Comparison of ENCODE assay signal across 7 mouse cellular contexts in the genomic region with DNA sequence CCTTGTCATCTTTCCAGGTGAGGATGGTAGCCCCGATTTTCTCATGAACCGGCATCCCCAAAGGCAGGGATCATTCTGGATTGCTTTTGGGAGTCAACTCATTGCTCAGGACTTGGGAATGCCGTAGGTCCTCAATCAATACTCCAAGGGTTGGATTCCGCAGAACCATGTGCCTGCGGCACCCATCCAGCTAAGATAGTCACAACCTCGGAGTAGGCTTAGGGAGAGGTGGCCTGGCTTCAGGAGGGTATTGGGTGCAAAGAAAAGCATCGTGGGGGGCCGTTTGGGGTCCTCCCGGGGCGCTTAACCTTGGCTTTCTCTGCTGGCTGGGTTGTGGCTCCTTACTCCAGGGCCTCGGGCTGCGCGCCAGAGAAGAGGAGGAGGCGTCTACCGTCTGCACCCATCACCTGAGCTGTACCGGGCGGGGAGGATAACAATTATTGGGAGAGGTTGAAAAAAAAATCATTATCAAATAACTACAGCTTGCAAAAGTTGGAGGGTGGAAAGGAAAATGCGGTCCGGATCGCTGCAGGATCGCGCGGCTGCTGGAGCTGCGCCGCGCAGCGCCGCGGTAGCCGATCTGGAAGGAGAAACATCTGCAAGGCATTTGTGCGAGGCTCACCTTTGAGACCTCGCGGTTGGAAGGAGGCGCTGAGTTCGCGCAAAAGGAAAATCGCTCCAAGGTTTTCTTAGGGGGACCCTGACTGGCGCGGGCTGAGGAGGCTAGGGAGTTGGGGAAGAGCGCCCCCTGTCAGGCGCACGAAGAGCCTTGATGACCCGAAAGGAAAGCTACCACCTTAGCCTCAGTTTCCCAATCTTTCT. TPM values are rescaled to one million over a fixed set of nuclear protein-coding genes. Genes with fewer than 3 reads are reported as not detected.
A peak's percentile ranks its signal among the peaks of the same experiment; 100 is the strongest.
DNase-seq lines count a peak whose midpoint lies in the region; ATAC-seq lines count a peak whose summit lies in the region.

No protein-coding gene starts in this region.

- peak; percentile 66; the same call in 1 of the 2 replicates for ATAC-seq in limb, embryonic 13.5 days (ENCODE audit: low FRiP score, low read depth)
- ATAC-seq in midbrain, embryonic 15.5 days (replicated peaks), result 0 out of 2 replicates have a peak, but pooled peaks have one; percentile 37

- H3K9ac ChIP-seq in limb, embryonic 13.5 days, result peak overlapping the region; percentile 50; the same call in 1 of the 2 replicates
- peak overlapping the region; percentile 24; the same call in 1 of the 2 replicates for H3K9ac ChIP-seq in midbrain, embryonic 15.5 days

- peaks cover 31% of the 10 kb centered on the region for H3K4me1 ChIP-seq in limb, embryonic 13.5 days
- H3K4me1 ChIP-seq in midbrain, embryonic 15.5 days, result peaks cover 21% of the 10 kb centered on the region

- H3K36me3 ChIP-seq in limb, embryonic 13.5 days, result no peaks in the 10 kb centered on the region
- no peaks in the 10 kb centered on the region for H3K36me3 ChIP-seq in midbrain, embryonic 15.5 days (replicated peaks)

- peak overlapping the region; percentile 75 for H3K4me2 ChIP-seq in limb, embryonic 13.5 days (replicated peaks)
- H3K4me2 ChIP-seq in midbrain, embryonic 15.5 days, result peak overlapping the region; percentile 84

- DNase-seq in adrenal gland, postnatal 10 days, result peak; percentile 84
- DNase-seq in embryo, embryonic 9.5 days (ENCODE audit: extremely low spot score), result peak; percentile 85
- DNase-seq in heart, adult 11 months, result peak; percentile 94
- DNase-seq in kidney, adult 11 months, result peak; percentile 78
- DNase-seq in spleen, adult 18-20 months, result peak; percentile 52 to 79

- peak overlapping the region; percentile 39 for H3K4me3 ChIP-seq in limb, embryonic 13.5 days
- peak overlapping the region; percentile 44 for H3K4me3 ChIP-seq in midbrain, embryonic 15.5 days

- 2% methylated on average over 43 of the region's 43 CpGs for WGBS in limb, embryonic 13.5 days
- WGBS in midbrain, embryonic 15.5 days, result 2% methylated on average over 43 of the region's 43 CpGs

- peaks cover 75% of the 10 kb centered on the region for H3K27me3 ChIP-seq in limb, embryonic 13.5 days
- peaks cover 29% of the 10 kb centered on the region for H3K27me3 ChIP-seq in midbrain, embryonic 15.5 days (replicated peaks)

- H3K9me3 ChIP-seq in limb, embryonic 13.5 days, result no peaks in the 10 kb centered on the region
- no peaks in the 10 kb centered on the region for H3K9me3 ChIP-seq in midbrain, embryonic 15.5 days

- H3K27ac ChIP-seq in limb, embryonic 13.5 days, result no peak overlapping the region
- H3K27ac ChIP-seq in midbrain, embryonic 15.5 days, result no peak overlapping the region

RNA-seq across cellular contexts. Expression of a gene that starts 55.6 kb away (rescaled TPM):
- 10 to 100 TPM; 79.1 to 95.4 TPM for total RNA-seq in adrenal gland, postnatal 10 days (2021)
- 80.8 and 83.7 TPM in 2 replicates for polyA plus RNA-seq in limb, embryonic 13.5 days (2015; fragmentation: Nextera tagmentation; extraction: Ambion mirVana)
- polyA plus RNA-seq in midbrain, embryonic 15.5 days (2015; fragmentation: Nextera tagmentation; extraction: Ambion mirVana), result 114 and 121 TPM in 2 replicates
